In genomic region chr3:60515430-60515829, GRCm38 (mm10) we compare ENCODE assay signal across 14 mouse cellular contexts. TPM values are rescaled to one million over a fixed set of nuclear protein-coding genes. Genes with fewer than 3 reads are reported as not detected.
DNase-seq lines count a peak whose midpoint lies in the region; ATAC-seq and TF ChIP-seq lines count a peak whose summit lies in the region.
"Had no signal": no experiment of that assay in that cellular context is flagged by ENCODE, and none has a peak within 500 bp of the region (broad histone marks: within the 10 kb centered on the region; RNA-seq: fewer than 3 reads in every experiment).

No protein-coding gene starts in this region.

- no peak overlapping the region for H3K9ac ChIP-seq in heart, embryonic 16.5 days (ENCODE audit: low read length)
- H3K9ac ChIP-seq in stomach, postnatal 0 days (ENCODE audit: low read length): no peak overlapping the region
- H3K9ac ChIP-seq: forebrain, embryonic 12.5 days; limb, embryonic 12.5 days; neural tube, embryonic 13.5 days; stomach, embryonic 15.5 days had no signal

- no peaks in the 10 kb centered on the region for H3K27me3 ChIP-seq in spleen, adult 2 months (ENCODE audit: control insufficient read depth, insufficient read depth, low read length)
- H3K27me3 ChIP-seq in heart, embryonic 16.5 days (ENCODE audit: control insufficient read depth, insufficient read depth, low read length): no peaks in the 10 kb centered on the region
- no peaks in the 10 kb centered on the region for H3K27me3 ChIP-seq in stomach, postnatal 0 days (ENCODE audit: control insufficient read depth, insufficient read depth, low read length)
- H3K27me3 ChIP-seq: forebrain, embryonic 12.5 days; limb, embryonic 12.5 days; neural tube, embryonic 13.5 days; stomach, embryonic 15.5 days had no signal

- TF ChIP-seq POLR2A in spleen, adult 2 months (IDR thresholded peaks at IDR 0.05; ENCODE audit: low read depth, low read length): no peak

- ATAC-seq in heart, embryonic 16.5 days (replicated peaks; ENCODE audit: extremely low read depth, insufficient read depth, low FRiP score): peak; percentile 83
- ATAC-seq in stomach, postnatal 0 days (ENCODE audit: low FRiP score, low TSS enrichment): no peak

- no peaks in the 10 kb centered on the region for H3K9me3 ChIP-seq in heart, embryonic 16.5 days (replicated peaks; ENCODE audit: control insufficient read depth, low read length)
- H3K9me3 ChIP-seq in stomach, postnatal 0 days (ENCODE audit: control insufficient read depth, low read length): no peaks in the 10 kb centered on the region
- H3K9me3 ChIP-seq: forebrain, embryonic 12.5 days; limb, embryonic 12.5 days; neural tube, embryonic 13.5 days; stomach, embryonic 15.5 days had no signal

- no peak overlapping the region for H3K4me3 ChIP-seq in spleen, adult 2 months (ENCODE audit: extremely low read depth, insufficient read depth, insufficient read length)
- H3K4me3 ChIP-seq in heart, embryonic 16.5 days (ENCODE audit: low read length): no peak overlapping the region
- no peak overlapping the region for H3K4me3 ChIP-seq in stomach, postnatal 0 days (ENCODE audit: low read depth, low read length)
- H3K4me3 ChIP-seq: forebrain, embryonic 12.5 days; limb, embryonic 12.5 days; neural tube, embryonic 13.5 days; stomach, embryonic 15.5 days had no signal

- H3K4me1 ChIP-seq in spleen, adult 2 months (ENCODE audit: control insufficient read depth, insufficient read depth, insufficient read length): peaks cover 26% of the 10 kb centered on the region
- H3K4me1 ChIP-seq in heart, embryonic 16.5 days (ENCODE audit: control insufficient read depth, insufficient read depth, low read length): peaks cover 45% of the 10 kb centered on the region
- no peaks in the 10 kb centered on the region for H3K4me1 ChIP-seq in stomach, postnatal 0 days (replicated peaks; ENCODE audit: control insufficient read depth, insufficient read depth)

- H3K36me3 ChIP-seq in spleen, adult 2 months (ENCODE audit: control insufficient read depth, insufficient read depth, low read length): no peaks in the 10 kb centered on the region
- H3K36me3 ChIP-seq in heart, embryonic 16.5 days (ENCODE audit: control insufficient read depth, insufficient read depth): no peaks in the 10 kb centered on the region
- H3K36me3 ChIP-seq in stomach, postnatal 0 days (ENCODE audit: control insufficient read depth, insufficient read depth, low read length): no peaks in the 10 kb centered on the region
- H3K36me3 ChIP-seq: forebrain, embryonic 12.5 days; limb, embryonic 12.5 days; neural tube, embryonic 13.5 days; stomach, embryonic 15.5 days had no signal

- peak; percentile 81 for DNase-seq in adrenal gland, adult 2 months
- no peak for DNase-seq in adrenal gland, adult 18-20 months (ENCODE audit: low spot score in 2 of 2)
- no peak for DNase-seq in spleen, adult 2 months (ENCODE audit: low read depth in 1 of 2, low spot score in 2 of 2)
- DNase-seq in spleen, postnatal 36 days (ENCODE audit: low spot score in 2 of 2): no peak
- peak; percentile 80 for DNase-seq in skeletal muscle tissue, adult 2 months (ENCODE audit: low read depth, low spot score)
- DNase-seq in stomach, postnatal 0 days (ENCODE audit: low spot score): no peak
- DNase-seq in thymus, adult 18-20 months: no peak
- DNase-seq: cerebellum, adult 9-10 months; kidney, adult 11 months had no signal

- 0 out of 2 replicates have a peak overlapping the region, but pooled peaks have one; percentile 42 for H3K27ac ChIP-seq in spleen, adult 2 months (ENCODE audit: insufficient read depth, low read length)
- peak overlapping the region; percentile 83 for H3K27ac ChIP-seq in heart, embryonic 16.5 days (ENCODE audit: low read length)
- no peak overlapping the region for H3K27ac ChIP-seq in stomach, postnatal 0 days (replicated peaks)
- H3K27ac ChIP-seq: forebrain, embryonic 12.5 days; limb, embryonic 12.5 days; neural tube, embryonic 13.5 days; stomach, embryonic 15.5 days had no signal

- no peak for TF ChIP-seq EP300 in stomach, postnatal 0 days (optimal IDR thresholded peaks at IDR 0.05)

- H3K4me2 ChIP-seq in heart, embryonic 16.5 days (ENCODE audit: low read depth, low read length): no peak overlapping the region
- H3K4me2 ChIP-seq in stomach, postnatal 0 days (replicated peaks; ENCODE audit: low read depth): no peak overlapping the region
- H3K4me2 ChIP-seq: forebrain, embryonic 12.5 days; limb, embryonic 12.5 days; neural tube, embryonic 13.5 days; stomach, embryonic 15.5 days had no signal

- no peak for TF ChIP-seq CTCF in spleen, adult 2 months (IDR thresholded peaks at IDR 0.05; ENCODE audit: extremely low read depth, insufficient read depth, insufficient read length, insufficient replicate concordance)
- no peak for TF ChIP-seq CTCF in stomach, postnatal 0 days (IDR thresholded peaks at IDR 0.05; ENCODE audit: low read depth)

RNA-seq across cellular contexts. Expression of gene Mbnl1, which starts 42.8 kb away (rescaled TPM):
- 100 to 1,000 TPM; 563 to 574 TPM for total RNA-seq in adrenal gland, adult 2 months (2021)
- 174 and 252 TPM in 2 replicates for polyA plus RNA-seq in adrenal gland, adult 2 months (2012; rRNA removed)
- total RNA-seq in adrenal gland, adult 18-20 months (2021): 100 to 1,000 TPM; 503 to 531 TPM
- 159 and 196 TPM in 2 replicates for polyA plus RNA-seq in spleen, adult 2 months (2012; rRNA removed)
- 86.0 and 92.8 TPM in 2 replicates for polyA plus RNA-seq in heart, embryonic 16.5 days (2015; fragmentation: Nextera tagmentation; extraction: Ambion mirVana)
- 56.0 and 59.7 TPM in 2 replicates for polyA plus RNA-seq in stomach, postnatal 0 days (2015; fragmentation: Nextera tagmentation; extraction: Ambion mirVana)

Comparison
In these comparisons a context has a peak if more than half of its experiments do, and no peak if none do; other contexts are left out.
1. DNase-seq: peak in adrenal gland, adult 2 months (single experiment) and skeletal muscle tissue, adult 2 months (single experiment); none in adrenal gland, adult 18-20 months (0 of 2), spleen, adult 2 months (0 of 2), spleen, postnatal 36 days (0 of 2), stomach, postnatal 0 days (single experiment) and thymus, adult 18-20 months (0 of 2).